Mouse (Mus musculus) heart, embryonic 10.5 days (tissue): ENCODE data around the gene Hist1h2bj. TPM values are rescaled to one million over a fixed set of nuclear protein-coding genes. Genes with fewer than 3 reads are reported as not detected.
"Not testable (repeated sequence)": the region's sequence is repeated elsewhere in the genome, so short reads cannot be mapped to it uniquely, and the experiment has no call there.

Experiments
- DNase-seq: peaks from one replicate; pipeline ENCODE4 v3.0.0-alpha.2; 2017; ENCODE audit warnings: low spot score
- H3K27ac ChIP-seq: fragments of 300-500 bp; sonication (generic); 2 replicates; pipeline ENCODE4 v1.5.1; 2016; ENCODE audit warnings: mild to moderate bottlenecking
- H3K27me3 ChIP-seq: fragments of 300-500 bp; sonication (generic); 2 replicates; pipeline ENCODE4 v1.6.1; 2016; ENCODE audit warnings: mild to moderate bottlenecking; ENCODE audit not compliant: poor library complexity, insufficient read depth, severe bottlenecking
- H3K36me3 ChIP-seq: fragments of 300-500 bp; sonication (generic); 2 replicates; pipeline ENCODE4 v1.6.1; 2016; ENCODE audit warnings: mild to moderate bottlenecking, moderate library complexity
- H3K4me1 ChIP-seq: fragments of 300-500 bp; sonication (generic); 2 replicates; pipeline ENCODE4 v1.6.1; 2016; ENCODE audit warnings: mild to moderate bottlenecking
- H3K4me3 ChIP-seq: fragments of 300-500 bp; sonication (generic); 2 replicates; pipeline ENCODE4 v1.5.1; 2016; ENCODE audit warnings: mild to moderate bottlenecking, moderate library complexity
- H3K9me3 ChIP-seq: fragments of 300-500 bp; sonication (generic); 2 replicates; pipeline ENCODE4 v1.6.1; 2016; ENCODE audit warnings: mild to moderate bottlenecking, moderate library complexity
- WGBS: fragments of 180-500 bp; shearing (Covaris S2); methylation state at CpG from one replicate; pipeline ENCODE4 v1.1.7; 2016; 5-methylcytosine and 5-hydroxymethylcytosine counted together
- polyA plus RNA-seq: library from polyadenylated mRNA; unstranded; fragments of >200 nt; fragmentation: Nextera tagmentation; extraction: Ambion mirVana; gene quantifications from 2 replicates; pipeline ENCODE4 v1.2.1, GENCODE M21; 2016

Hist1h2bj gene
- polyA plus RNA-seq, 1 experiment from 2014 or later, result 12.9 TPM

DNA sequence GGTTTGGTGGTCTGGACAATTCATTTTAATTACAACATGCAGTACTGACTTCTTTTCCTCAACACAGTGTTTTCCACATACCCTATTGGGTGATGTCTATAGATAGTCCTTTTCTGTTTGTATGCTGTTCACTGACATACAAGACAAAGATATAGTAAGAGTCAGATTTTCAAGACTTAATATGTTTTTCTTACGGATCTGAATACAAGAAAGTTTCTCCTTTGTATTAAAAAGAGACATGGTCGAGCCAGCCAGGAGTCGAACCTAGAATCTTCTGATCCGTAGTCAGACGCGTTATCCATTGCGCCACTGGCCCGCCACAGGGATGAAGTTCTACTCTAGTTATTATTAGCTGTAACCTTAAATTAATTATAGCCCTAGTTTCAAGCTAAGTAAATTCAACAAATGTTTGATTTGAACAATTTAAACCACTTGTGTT lies 22.1 kb upstream of the Hist1h2bj start:
- DNase-seq, result peak; percentile 79
- Histone ChIP-seq H3K4me1 (no peaks in the 10 kb centered on the region), H3K4me3 (peak overlapping the region; percentile 65), H3K27me3 (peaks cover 5% of the 10 kb centered on the region; the same call in 1 of the 2 replicates), H3K27ac (peak overlapping the region; percentile 22; the same call in 1 of the 2 replicates), H3K9me3 (no peaks in the 10 kb centered on the region), H3K36me3 (no peaks in the 10 kb centered on the region)
- under 1% methylated on average over 8 of the region's 8 CpGs for WGBS

- Histone ChIP-seq H3K4me3 (peak overlapping the region; percentile 65), H3K36me3 (no peaks in the 10 kb centered on the region), H3K9me3 (no peaks in the 10 kb centered on the region), H3K27me3 (peaks cover 5% of the 10 kb centered on the region; the same call in 1 of the 2 replicates), H3K27ac (peak overlapping the region; percentile 36; the same call in 1 of the 2 replicates), H3K4me1 (no peaks in the 10 kb centered on the region)
- no peak for DNase-seq
- under 1% methylated on average over 11 of the region's 11 CpGs for WGBS
Observed at GRCm38 (mm10) chr13:22021581-22021980, 21.4 kb upstream of the Hist1h2bj start.

- no peaks in the 10 kb centered on the region for H3K9me3 ChIP-seq
- peak; percentile 89 for DNase-seq
- peak overlapping the region; percentile 65 for H3K4me3 ChIP-seq
- H3K36me3 ChIP-seq, result no peaks in the 10 kb centered on the region
- no peaks in the 10 kb centered on the region for H3K4me1 ChIP-seq
- H3K27ac ChIP-seq, result 0 out of 2 replicates have a peak overlapping the region, but pooled peaks have one; percentile 36
- under 1% methylated on average over 9 of the region's 9 CpGs for WGBS
- peaks cover 5% of the 10 kb centered on the region; the same call in 1 of the 2 replicates for H3K27me3 ChIP-seq
Observed at GRCm38 (mm10) chr13:22022241-22022640, 20.8 kb upstream of the Hist1h2bj start.

DNA sequence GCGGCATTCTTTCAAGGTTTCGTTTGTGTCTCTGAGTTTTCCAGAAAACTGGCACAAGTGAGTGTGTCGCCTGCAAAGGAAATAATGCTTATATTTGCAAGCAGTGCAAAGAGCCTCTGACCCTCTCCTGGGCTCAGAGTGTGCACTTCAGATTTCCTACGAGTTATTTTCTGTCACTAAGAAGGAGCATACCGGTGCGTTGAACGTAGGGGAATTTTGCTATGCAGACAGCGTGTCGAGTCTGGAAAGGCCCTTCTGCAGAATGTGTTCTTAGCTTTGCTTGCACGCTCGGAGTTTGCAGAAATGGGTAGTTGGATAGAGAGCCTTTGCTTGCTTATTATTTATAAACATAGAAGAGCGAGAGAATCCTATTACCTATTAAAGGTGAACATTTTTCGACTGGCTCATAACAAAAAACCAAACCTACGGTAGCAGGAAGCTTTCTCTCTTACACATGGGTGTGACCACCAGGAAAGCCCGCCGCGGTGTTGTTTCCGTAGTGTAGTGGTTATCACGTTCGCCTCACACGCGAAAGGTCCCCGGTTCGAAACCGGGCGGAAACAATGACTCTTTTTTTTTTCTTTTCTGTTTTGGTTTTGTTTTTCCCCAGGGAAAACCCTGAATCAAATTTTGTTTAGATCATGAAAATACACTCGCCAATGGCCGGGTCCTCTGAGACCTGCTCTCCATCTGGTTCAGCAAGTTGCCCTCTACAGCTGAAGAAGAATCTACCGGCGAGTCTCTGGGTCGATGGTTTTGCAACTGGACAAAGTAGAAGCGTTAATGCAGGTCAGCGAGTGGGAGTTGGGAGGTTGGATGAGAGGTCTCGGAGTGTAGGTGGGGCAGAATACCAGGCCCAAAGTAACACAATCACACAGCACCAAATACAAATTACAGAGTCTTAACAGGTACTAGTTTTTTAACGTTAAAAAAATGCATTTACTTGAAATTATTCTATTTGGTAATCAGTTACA lies 16.7 kb upstream of the Hist1h2bj start:
- peak overlapping the region; percentile 70 for H3K4me3 ChIP-seq
- no peaks in the 10 kb centered on the region for H3K27me3 ChIP-seq
- no peaks in the 10 kb centered on the region for H3K36me3 ChIP-seq
- DNase-seq, result peak; percentile 92
- no peaks in the 10 kb centered on the region for H3K9me3 ChIP-seq
- peak overlapping the region; percentile 76 for H3K27ac ChIP-seq
- WGBS, result under 1% methylated on average over 35 of the region's 35 CpGs
- H3K4me1 ChIP-seq, result no peaks in the 10 kb centered on the region

DNA sequence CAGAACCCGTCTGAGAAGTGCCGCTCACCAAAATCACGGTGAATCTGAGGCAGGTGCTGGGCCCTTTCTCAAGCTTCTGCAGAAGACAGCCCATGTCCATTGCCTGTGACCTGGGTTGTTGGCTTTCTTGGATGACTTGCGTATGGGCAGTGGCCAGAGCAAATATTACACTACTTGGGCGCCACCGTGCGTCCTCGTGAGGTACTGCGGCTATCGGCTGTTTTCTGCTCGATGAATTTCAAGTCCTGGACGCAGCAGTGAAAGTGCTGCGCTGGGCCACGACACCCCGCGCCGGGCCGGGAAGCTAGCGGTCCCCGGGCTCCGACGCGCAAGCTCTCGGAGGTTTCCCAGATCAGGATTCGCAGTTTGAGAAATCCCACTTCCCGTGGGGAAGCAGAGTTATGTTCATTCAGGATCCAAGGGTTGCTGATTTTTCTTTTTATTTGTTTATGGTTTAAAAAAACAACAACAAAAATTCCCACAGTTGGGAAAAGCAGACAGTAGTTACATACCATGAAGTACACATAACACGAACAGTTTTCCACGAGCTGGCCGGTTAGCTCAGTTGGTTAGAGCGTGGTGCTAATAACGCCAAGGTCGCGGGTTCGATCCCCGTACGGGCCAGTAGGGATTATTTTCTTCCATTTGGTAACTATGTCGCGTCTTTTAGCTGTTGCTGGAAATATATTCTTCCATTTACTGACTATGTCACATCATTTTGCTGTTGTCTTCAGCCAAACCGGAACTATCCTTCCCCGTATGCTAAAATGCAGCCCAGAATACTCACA lies 14.1 kb upstream of the Hist1h2bj start:
- Histone ChIP-seq H3K36me3 (no peaks in the 10 kb centered on the region), H3K9me3 (no peaks in the 10 kb centered on the region), H3K4me3 (peak overlapping the region; percentile 65), H3K27me3 (no peaks in the 10 kb centered on the region), H3K27ac (peak overlapping the region; percentile 84), H3K4me1 (peaks cover 2% of the 10 kb centered on the region; the same call in 1 of the 2 replicates)
- WGBS, result under 1% methylated on average over 40 of the region's 40 CpGs
- DNase-seq, result peak; percentile 97

- peaks cover 5% of the 10 kb centered on the region; the same call in 1 of the 2 replicates for H3K4me1 ChIP-seq
- H3K9me3 ChIP-seq, result no peaks in the 10 kb centered on the region
- no peaks in the 10 kb centered on the region for H3K27me3 ChIP-seq
- DNase-seq, result no peak
- no peak overlapping the region for H3K27ac ChIP-seq
- H3K36me3 ChIP-seq, result no peaks in the 10 kb centered on the region
- WGBS, result 23% methylated on average over 8 of the region's 8 CpGs
- H3K4me3 ChIP-seq, result peak overlapping the region; percentile 65
Observed at GRCm38 (mm10) chr13:22029928-22030327, 13.1 kb upstream of the Hist1h2bj start.

- Histone ChIP-seq H3K4me1 (peaks cover 5% of the 10 kb centered on the region; the same call in 1 of the 2 replicates), H3K4me3 (no peak overlapping the region), H3K36me3 (no peaks in the 10 kb centered on the region), H3K9me3 (no peaks in the 10 kb centered on the region), H3K27me3 (no peaks in the 10 kb centered on the region), H3K27ac (no peak overlapping the region)
- 16% methylated on average over 4 of the region's 4 CpGs for WGBS
- no peak for DNase-seq
Observed at GRCm38 (mm10) chr13:22030493-22030892, 12.5 kb upstream of the Hist1h2bj start.

DNA sequence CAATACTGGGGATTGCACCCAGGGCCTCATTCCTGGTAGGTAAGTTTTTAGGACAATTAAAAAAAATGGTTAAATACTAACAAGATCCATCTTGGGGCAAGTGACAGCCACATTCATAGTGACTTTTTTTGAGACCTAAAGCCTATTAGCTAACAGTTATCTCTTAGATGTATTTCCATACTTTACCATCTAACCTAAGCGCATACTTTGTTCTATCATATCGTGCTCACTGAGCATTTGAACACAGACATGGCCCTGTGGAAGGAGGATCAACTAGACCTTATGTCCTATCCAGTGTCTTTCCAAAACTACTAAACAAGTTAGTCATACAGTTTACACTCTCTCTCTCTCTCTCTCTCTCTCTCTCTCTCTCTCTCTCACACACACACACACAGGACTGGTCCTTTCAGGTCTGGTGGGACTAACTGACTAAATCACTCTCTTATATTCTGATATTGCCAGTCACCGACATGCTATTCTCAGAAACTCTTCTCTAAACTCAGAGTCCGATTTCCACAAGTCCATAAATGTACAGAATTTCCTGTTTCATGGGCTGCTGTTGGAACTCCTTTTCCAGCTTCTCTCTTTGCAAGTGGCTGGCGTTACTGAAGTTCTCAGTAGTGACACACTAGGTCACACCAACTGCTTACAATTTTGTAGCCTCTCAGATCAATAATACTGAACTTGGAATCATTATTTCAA lies 9.1 kb upstream of the Hist1h2bj start:
- no peak for DNase-seq
- Histone ChIP-seq H3K36me3 (no peaks in the 10 kb centered on the region), H3K4me1 (peaks cover 11% of the 10 kb centered on the region; the same call in 1 of the 2 replicates), H3K27ac (peak overlapping the region; percentile 86), H3K9me3 (no peaks in the 10 kb centered on the region), H3K4me3 (peak overlapping the region; percentile 57), H3K27me3 (no peaks in the 10 kb centered on the region)
- WGBS, result 64% methylated on average over 5 of the region's 5 CpGs

DNA sequence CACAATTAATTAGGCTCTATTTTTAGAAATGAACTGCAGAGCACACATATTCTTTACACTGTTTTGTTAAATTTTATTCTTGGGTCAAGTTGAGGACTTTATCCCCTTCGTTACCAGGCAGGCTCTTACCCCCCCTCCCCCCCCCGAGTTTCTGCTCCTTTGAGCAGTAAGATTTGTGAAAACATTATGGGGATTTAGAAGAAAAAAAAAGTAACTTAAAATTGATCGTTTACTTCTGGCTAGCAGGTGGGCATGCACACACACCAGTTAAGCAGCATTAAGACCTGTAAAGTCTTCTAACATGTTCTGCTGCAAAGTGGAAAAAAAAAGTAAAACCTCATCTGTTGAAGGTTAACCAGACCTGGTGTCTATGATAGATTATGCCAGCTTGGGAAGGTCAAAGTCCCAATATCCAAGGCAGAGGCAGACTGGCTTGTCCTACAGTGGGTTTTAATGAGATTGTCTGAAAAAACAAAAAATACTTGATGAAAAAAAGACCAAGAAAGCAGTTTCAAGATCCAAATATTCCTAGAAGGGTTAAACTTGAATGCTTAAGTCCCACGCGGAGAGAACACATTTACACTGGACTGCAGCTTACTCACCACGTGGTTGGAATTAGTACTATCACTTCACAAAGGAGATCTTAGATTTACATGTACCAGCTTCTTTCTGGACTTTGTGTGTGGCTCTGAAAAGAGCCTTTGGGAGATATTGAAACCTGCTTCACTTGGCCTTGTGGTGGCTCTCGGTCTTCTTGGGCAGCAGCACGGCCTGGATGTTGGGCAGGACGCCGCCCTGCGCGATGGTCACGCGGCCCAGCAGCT lies 8.4 kb upstream of the Hist1h2bj start:
- peak overlapping the region; percentile 86 for H3K27ac ChIP-seq
- no peaks in the 10 kb centered on the region for H3K9me3 ChIP-seq
- H3K4me1 ChIP-seq, result peaks cover 11% of the 10 kb centered on the region; the same call in 1 of the 2 replicates
- DNase-seq, result no peak
- H3K36me3 ChIP-seq, result no peaks in the 10 kb centered on the region
- WGBS, result 1% methylated on average over 14 of the region's 14 CpGs
- H3K4me3 ChIP-seq, result peak overlapping the region; percentile 57
- H3K27me3 ChIP-seq, result no peaks in the 10 kb centered on the region

DNA sequence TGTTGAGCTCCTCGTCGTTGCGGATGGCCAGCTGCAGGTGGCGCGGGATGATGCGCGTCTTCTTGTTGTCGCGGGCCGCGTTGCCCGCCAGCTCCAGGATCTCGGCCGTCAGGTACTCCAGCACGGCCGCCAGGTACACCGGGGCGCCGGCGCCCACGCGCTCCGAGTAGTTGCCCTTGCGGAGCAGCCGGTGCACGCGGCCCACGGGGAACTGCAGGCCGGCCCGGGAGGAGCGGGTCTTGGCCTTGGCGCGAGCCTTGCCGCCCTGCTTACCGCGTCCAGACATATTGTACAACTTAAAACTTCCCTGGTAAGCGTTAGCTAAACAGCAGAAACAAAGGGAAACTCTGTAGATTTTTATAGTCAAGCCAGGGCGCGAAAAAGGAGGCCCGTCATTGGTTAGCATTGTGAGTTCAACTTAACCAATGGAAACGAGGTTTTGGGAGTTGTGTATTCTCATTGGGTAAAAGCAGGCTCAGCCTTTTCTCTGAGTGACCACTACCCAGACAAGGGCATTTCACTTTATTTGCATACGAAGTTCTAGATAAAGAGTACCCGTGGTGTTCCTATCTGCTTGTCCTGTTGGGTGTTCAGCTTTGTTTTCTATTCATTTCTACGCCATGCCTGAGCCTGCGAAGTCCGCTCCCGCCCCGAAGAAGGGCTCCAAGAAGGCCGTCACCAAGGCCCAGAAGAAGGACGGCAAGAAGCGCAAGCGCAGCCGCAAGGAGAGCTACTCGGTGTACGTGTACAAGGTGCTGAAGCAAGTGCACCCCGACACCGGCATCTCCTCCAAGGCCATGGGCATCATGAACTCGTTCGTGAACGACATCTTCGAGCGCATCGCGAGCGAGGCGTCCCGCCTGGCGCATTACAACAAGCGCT lies 7.5 kb upstream of the Hist1h2bj start, which contains the start of the genes Hist1h2ah and Hist1h2bk:
Gene Hist1h2ah, minus strand, starts transcription at position 302 of the 882 bp plus-strand sequence.
Gene Hist1h2bk, plus strand, starts transcription at position 604 of the 882 bp plus-strand sequence.
- H3K4me3 ChIP-seq, result peak within 1 kb of the TSS; percentile 57
- H3K36me3 ChIP-seq, H3K27me3 ChIP-seq, H3K9me3 ChIP-seq: not testable (repeated sequence)
- H3K4me1 ChIP-seq, result peaks cover 12% of the 10 kb centered on the region; the same call in 1 of the 2 replicates
- peak within 1 kb of the TSS; percentile 87 for H3K27ac ChIP-seq
- DNase-seq, result peak; percentile 96
- WGBS, result under 1% methylated on average over 30 of the region's 69 CpGs
